Mouse (Mus musculus): Measurements from ENCODE around the gene Rnase2b. TPM values are rescaled to one million over a fixed set of nuclear protein-coding genes. Genes with fewer than 3 reads are reported as not detected.
"Not testable (repeated sequence)": the region's sequence is repeated elsewhere in the genome, so short reads cannot be mapped to it uniquely, and the experiment has no call there.

The Rnase2b gene
- total RNA-seq, 2 experiments from 2014 or later = not detected

- no peak for DNase-seq
Measured at GRCm38 (mm10) chr14:51152249-51152870, 9.7 kb upstream of the Rnase2b start.

- no peak for DNase-seq
Measured at GRCm38 (mm10) chr14:51156056-51156735, 5.9 kb upstream of the Rnase2b start.

- DNase-seq = no peak
Measured at GRCm38 (mm10) chr14:51156736-51157068, 5.4 kb upstream of the Rnase2b start.

GRCm38 (mm10) chr14:51157072-51157471 lies 5.0 kb upstream of the Rnase2b start:
- no peak for DNase-seq

GRCm38 (mm10) chr14:51163323-51163722 lies 1.3 kb downstream of the Rnase2b start:
- DNase-seq = not testable (repeated sequence)

- DNase-seq = no peak
Measured at GRCm38 (mm10) chr14:51165435-51165834, 3.4 kb downstream of the Rnase2b start.

GRCm38 (mm10) chr14:51166068-51166467 lies 4.0 kb downstream of the Rnase2b start:
- no peak for DNase-seq

GRCm38 (mm10) chr14:51172095-51172865 lies 10.2 kb downstream of the Rnase2b start:
- not testable (repeated sequence) for DNase-seq

GRCm38 (mm10) chr14:51172947-51173346 lies 10.9 kb downstream of the Rnase2b start:
- DNase-seq = not testable (repeated sequence)

- no peak for DNase-seq
Measured at GRCm38 (mm10) chr14:51173843-51174242, 11.8 kb downstream of the Rnase2b start.

- not testable (repeated sequence) for DNase-seq
Measured at GRCm38 (mm10) chr14:51181051-51181450, 19.0 kb downstream of the Rnase2b start.

GRCm38 (mm10) chr14:51195681-51196080 lies 33.6 kb downstream of the Rnase2b start:
- DNase-seq = no peak

- no peak for DNase-seq
Measured at GRCm38 (mm10) chr14:51199098-51200023, 37.3 kb downstream of the Rnase2b start, which contains the start of gene Ang2. Gene Ang2, minus strand, starts transcription at chr14:51199148.

- no peak for DNase-seq
Measured at GRCm38 (mm10) chr14:51200054-51200453, 38.0 kb downstream of the Rnase2b start.

GRCm38 (mm10) chr14:51200466-51200865 lies 38.4 kb downstream of the Rnase2b start:
- no peak for DNase-seq

GRCm38 (mm10) chr14:51203115-51203514 lies 41.1 kb downstream of the Rnase2b start, which contains the start of gene Ear14:
Gene Ear14, plus strand, starts transcription at chr14:51203391.
- no peak for DNase-seq

Other genes with a start within 250 kb of the Rnase2b start
- gene Osgep, start 237.4 kb upstream of the Rnase2b start, total RNA-seq (2021) = 10 to 100 TPM; 40.1 to 41.8 TPM
- 10 to 100 TPM; 23.7 to 24.8 TPM for gene Apex1, start 237.3 kb upstream of the Rnase2b start, total RNA-seq (2021)
- gene Pip4p1, start 231.4 kb upstream of the Rnase2b start, total RNA-seq (2021) = 10 to 100 TPM; 12.9 to 14.6 TPM
- gene Pnp, start 231.2 kb upstream of the Rnase2b start, total RNA-seq (2021) = 1 to 10 TPM; 4.4 to 8.7 TPM
- gene Gm49342, start 217.7 kb upstream of the Rnase2b start, total RNA-seq (2021) = 1 to 10 TPM; 1.6 to 1.9 TPM
- under 1 TPM; 0.46 to 0.49 TPM for gene Pnp2, start 206.3 kb upstream of the Rnase2b start, total RNA-seq (2021)
- not detected for gene Rnase10, start 154.5 kb upstream of the Rnase2b start, total RNA-seq (2021)
- not detected for gene Rnase9, start 120.4 kb upstream of the Rnase2b start, total RNA-seq (2021)
- not detected for gene Rnase11, start 112.1 kb upstream of the Rnase2b start, total RNA-seq (2021)
- gene Rnase12, start 104.6 kb upstream of the Rnase2b start, total RNA-seq (2021) = not detected
- not detected for gene Olfr750, start 87.8 kb upstream of the Rnase2b start, total RNA-seq (2021)
- 10 to 100 TPM; 30.5 to 40.6 TPM for gene Rnase4, start 71.2 kb upstream of the Rnase2b start, total RNA-seq (2021)
- gene Ang, start 71.1 kb upstream of the Rnase2b start, total RNA-seq (2021) = 1 to 10 TPM; 1.6 to 4.2 TPM
- not detected for gene Eddm3b, start 47.8 kb upstream of the Rnase2b start, total RNA-seq (2021)
- not detected for gene Rnase6, start 38.4 kb upstream of the Rnase2b start, total RNA-seq (2021)
- gene Rnase1, start 15.5 kb upstream of the Rnase2b start, total RNA-seq (2021) = not detected
- gene Ang2, start 36.9 kb downstream of the Rnase2b start, total RNA-seq (2021) = not detected
- not detected for gene Ear14, start 41.1 kb downstream of the Rnase2b start, total RNA-seq (2021)
- 1 to 10 TPM in 1 of 2 experiments, under 1 TPM in 1; 0.43 to 4.2 TPM for gene Rnase2a, start 93.9 kb downstream of the Rnase2b start, total RNA-seq (2021)
- not detected for gene Gm7247, start 199.5 kb downstream of the Rnase2b start, total RNA-seq (2021)
- not detected for gene Vmn2r88, start 248.6 kb downstream of the Rnase2b start, total RNA-seq (2021)

All from gastrocnemius, postnatal 25 days (tissue).